Mouse (Mus musculus) cerebellum, adult 2 months (tissue): ENCODE measurements at regions not wholly inside any gene's neighbourhood (a gene's known extent, or its start where the extent isn't known, plus 50 kb on each side); places are given as distances from the start of the nearest gene placed in this dataset.

Experiments used
- CTCF ChIP-seq: fragments of 200-500 bp; IDR thresholded peaks from 2 replicates; pipeline ENCODE4 v1.5.1; 2011; ENCODE audit warnings: low read depth, mild to moderate bottlenecking, control low read depth, low read length, moderate library complexity, borderline replicate concordance; ENCODE audit not compliant: insufficient read depth
- POLR2A ChIP-seq: fragments of 200-500 bp; IDR thresholded peaks from 2 replicates; pipeline ENCODE4 v1.6.1; 2011; ENCODE audit warnings: low read length, control low read depth, borderline replicate concordance; ENCODE audit not compliant: insufficient read depth

GRCm38 (mm10) chr4:27981309-27981708, 831.6 kb upstream of the Epha7 start:
- TF ChIP-seq CTCF (no peak), POLR2A (no peak)
